Mouse (Mus musculus): ENCODE data around the gene Csn2.

Csn2 gene

GRCm38 (mm10) chr5:87699530-87699929 is at the start of gene Csn2:
TSS of gene Csn2 (minus strand) at chr5:87699630.
- no peak for DNase-seq (ENCODE audit: low spot score in 2 of 2)

GRCm38 (mm10) chr5:87734821-87735220 is 35.4 kb upstream of the Csn2 start:
- no peak for DNase-seq (ENCODE audit: low spot score in 2 of 2)

GRCm38 (mm10) chr5:87705891-87706290 is 6.5 kb upstream of the Csn2 start:
- no peak for DNase-seq (ENCODE audit: low spot score in 2 of 2)

GRCm38 (mm10) chr5:87665908-87666307 is 33.5 kb downstream of the Csn2 start, which contains the start of gene Csn1s1:
TSS of gene Csn1s1 (plus strand) at chr5:87666208.
- no peak for DNase-seq (ENCODE audit: low spot score in 2 of 2)

- no peak for DNase-seq (ENCODE audit: low spot score in 2 of 2)
These were observed 56.6 kb downstream of the Csn2 start for GRCm38 (mm10) chr5:87642787-87643186.

All from urinary bladder, adult 18-20 months (tissue).